Mouse (Mus musculus): ENCODE results near the gene Nfrkb. TPM values are rescaled to one million over a fixed set of nuclear protein-coding genes. Genes with fewer than 3 reads are reported as not detected.
A peak's percentile ranks its signal among the peaks of the same experiment; 100 is the strongest.

The Nfrkb gene
- polyA plus RNA-seq, 1 experiment from 2014 or later, result 30.7 TPM

GRCm38 (mm10) chr9:31384786-31385499, 1.0 kb upstream of the Nfrkb start:
- Histone ChIP-seq H3K4me3 (replicated peaks) (0 out of 2 replicates have a peak overlapping the region, but pooled peaks have one; percentile 90), H3K27me3 (no peaks in the 10 kb centered on the region), H3K27ac (no peak overlapping the region), H3K4me1 (peaks cover 15% of the 10 kb centered on the region), H3K4me2 (peak overlapping the region; percentile 80; the same call in 1 of the 2 replicates), H3K9ac (no peak overlapping the region), H3K36me3 (replicated peaks) (peaks cover 9% of the 10 kb centered on the region), H3K9me3 (no peaks in the 10 kb centered on the region)
- no peak for ATAC-seq (ENCODE audit: low FRiP score)
- 84% methylated on average over 17 of the region's 17 CpGs for WGBS

GRCm38 (mm10) chr9:31385500-31385869, 507 bp upstream of the Nfrkb start:
- no peaks in the 10 kb centered on the region for H3K27me3 ChIP-seq
- peak; percentile 37; the same call in 1 of the 2 replicates for ATAC-seq (ENCODE audit: low FRiP score)

GRCm38 (mm10) chr9:31386368-31387180, 582 bp downstream of the Nfrkb start:
- Histone ChIP-seq H3K4me2 (peak overlapping the region; percentile 80), H3K4me1 (peaks cover 15% of the 10 kb centered on the region), H3K27ac (peak overlapping the region; percentile 62), H3K36me3 (replicated peaks) (peaks cover 21% of the 10 kb centered on the region), H3K4me3 (replicated peaks) (peak overlapping the region; percentile 90), H3K27me3 (no peaks in the 10 kb centered on the region), H3K9ac (peak overlapping the region; percentile 92), H3K9me3 (no peaks in the 10 kb centered on the region)
- WGBS, result 11% methylated on average over 42 of the region's 44 CpGs
- ATAC-seq (ENCODE audit: low FRiP score), result peak; percentile 82

More at GRCm38 (mm10) chr9:31385500-31385869, 507 bp upstream of the Nfrkb start:
- peak overlapping the region; percentile 92; the same call in 1 of the 2 replicates for H3K9ac ChIP-seq
- peak overlapping the region; percentile 90 for H3K4me3 ChIP-seq (replicated peaks)
- no peaks in the 10 kb centered on the region for H3K9me3 ChIP-seq
- H3K4me2 ChIP-seq, result peak overlapping the region; percentile 80
- no peak overlapping the region for H3K27ac ChIP-seq
- peaks cover 15% of the 10 kb centered on the region for H3K4me1 ChIP-seq
- peaks cover 10% of the 10 kb centered on the region for H3K36me3 ChIP-seq (replicated peaks)
- 28% methylated on average over 4 of the region's 4 CpGs for WGBS

GRCm38 (mm10) chr9:31387206-31387605, 1.2 kb downstream of the Nfrkb start:
- Histone ChIP-seq H3K4me2 (peak overlapping the region; percentile 80), H3K27me3 (no peaks in the 10 kb centered on the region), H3K27ac (no peak overlapping the region), H3K36me3 (replicated peaks) (peaks cover 27% of the 10 kb centered on the region), H3K9ac (peak overlapping the region; percentile 92; the same call in 1 of the 2 replicates), H3K4me1 (peaks cover 15% of the 10 kb centered on the region), H3K4me3 (replicated peaks) (peak overlapping the region; percentile 90; the same call in 1 of the 2 replicates), H3K9me3 (no peaks in the 10 kb centered on the region)
- 92% methylated on average over 5 of the region's 5 CpGs for WGBS
- ATAC-seq (ENCODE audit: low FRiP score), result no peak

GRCm38 (mm10) chr9:31400441-31400840, 14.4 kb downstream of the Nfrkb start:
- 61% methylated on average over 4 of the region's 4 CpGs for WGBS
- no peak overlapping the region for H3K4me2 ChIP-seq
- no peaks in the 10 kb centered on the region for H3K9me3 ChIP-seq
- H3K27me3 ChIP-seq, result no peaks in the 10 kb centered on the region
- no peak overlapping the region for H3K27ac ChIP-seq
- H3K9ac ChIP-seq, result no peak overlapping the region
- H3K36me3 ChIP-seq (replicated peaks), result peaks cover 98% of the 10 kb centered on the region
- no peak for ATAC-seq (ENCODE audit: low FRiP score)
- H3K4me1 ChIP-seq, result no peaks in the 10 kb centered on the region
- no peak overlapping the region for H3K4me3 ChIP-seq (replicated peaks)

GRCm38 (mm10) chr9:31404311-31404710, 18.3 kb downstream of the Nfrkb start:
- no peaks in the 10 kb centered on the region for H3K27me3 ChIP-seq
- no peaks in the 10 kb centered on the region for H3K4me1 ChIP-seq
- no peak for ATAC-seq (ENCODE audit: low FRiP score)
- peaks cover 90% of the 10 kb centered on the region for H3K36me3 ChIP-seq (replicated peaks)
- H3K27ac ChIP-seq, result no peak overlapping the region
- no peak overlapping the region for H3K4me3 ChIP-seq (replicated peaks)
- 93% methylated on average over 2 of the region's 2 CpGs for WGBS
- H3K9me3 ChIP-seq, result no peaks in the 10 kb centered on the region
- no peak overlapping the region for H3K9ac ChIP-seq
- H3K4me2 ChIP-seq, result no peak overlapping the region

GRCm38 (mm10) chr9:31405217-31405616, 19.2 kb downstream of the Nfrkb start:
- WGBS, result 64% methylated on average over 6 of the region's 6 CpGs
- no peak overlapping the region for H3K4me2 ChIP-seq
- H3K27ac ChIP-seq, result no peak overlapping the region
- no peaks in the 10 kb centered on the region for H3K27me3 ChIP-seq
- H3K4me1 ChIP-seq, result no peaks in the 10 kb centered on the region
- H3K36me3 ChIP-seq (replicated peaks), result peaks cover 90% of the 10 kb centered on the region
- no peak for ATAC-seq (ENCODE audit: low FRiP score)
- H3K4me3 ChIP-seq (replicated peaks), result no peak overlapping the region
- no peak overlapping the region for H3K9ac ChIP-seq
- H3K9me3 ChIP-seq, result no peaks in the 10 kb centered on the region

- Histone ChIP-seq H3K4me2 (no peak overlapping the region), H3K27ac (no peak overlapping the region), H3K4me3 (replicated peaks) (no peak overlapping the region), H3K36me3 (replicated peaks) (peaks cover 91% of the 10 kb centered on the region), H3K4me1 (no peaks in the 10 kb centered on the region), H3K9me3 (no peaks in the 10 kb centered on the region), H3K9ac (no peak overlapping the region), H3K27me3 (no peaks in the 10 kb centered on the region)
- ATAC-seq (ENCODE audit: low FRiP score), result no peak
- WGBS, result 97% methylated on average over 4 of the region's 4 CpGs
Observed at GRCm38 (mm10) chr9:31412165-31412564, 26.2 kb downstream of the Nfrkb start.

GRCm38 (mm10) chr9:31418821-31419220, 32.8 kb downstream of the Nfrkb start:
- 90% methylated on average over 1 of the region's 1 CpGs for WGBS
- Histone ChIP-seq H3K9ac (no peak overlapping the region), H3K4me3 (replicated peaks) (no peak overlapping the region), H3K27ac (no peak overlapping the region), H3K36me3 (replicated peaks) (peaks cover 89% of the 10 kb centered on the region), H3K9me3 (no peaks in the 10 kb centered on the region), H3K4me1 (no peaks in the 10 kb centered on the region), H3K4me2 (no peak overlapping the region), H3K27me3 (no peaks in the 10 kb centered on the region)
- no peak for ATAC-seq (ENCODE audit: low FRiP score)

- Histone ChIP-seq H3K9ac (no peak overlapping the region), H3K9me3 (no peaks in the 10 kb centered on the region), H3K4me3 (replicated peaks) (no peak overlapping the region), H3K36me3 (replicated peaks) (peaks cover 63% of the 10 kb centered on the region), H3K4me1 (no peaks in the 10 kb centered on the region), H3K27ac (no peak overlapping the region), H3K27me3 (no peaks in the 10 kb centered on the region), H3K4me2 (no peak overlapping the region)
- no peak for ATAC-seq (ENCODE audit: low FRiP score)
- 92% methylated on average over 5 of the region's 5 CpGs for whole genome bisulfite sequencing
Observed at GRCm38 (mm10) chr9:31422143-31422542, 36.2 kb downstream of the Nfrkb start.

- 87% methylated on average over 7 of the region's 7 CpGs for WGBS
- Histone ChIP-seq H3K27ac (no peak overlapping the region), H3K9ac (no peak overlapping the region), H3K4me2 (no peak overlapping the region), H3K4me1 (no peaks in the 10 kb centered on the region), H3K4me3 (replicated peaks) (no peak overlapping the region), H3K9me3 (no peaks in the 10 kb centered on the region), H3K36me3 (replicated peaks) (peaks cover 2% of the 10 kb centered on the region; the same call in 1 of the 2 replicates), H3K27me3 (no peaks in the 10 kb centered on the region)
- ATAC-seq (ENCODE audit: low FRiP score), result no peak
Observed at GRCm38 (mm10) chr9:31428971-31429370, 43.0 kb downstream of the Nfrkb start.

- ATAC-seq (ENCODE audit: low FRiP score), result no peak
- no peaks in the 10 kb centered on the region for H3K9me3 ChIP-seq
Observed at GRCm38 (mm10) chr9:31430011-31430410, 44.0 kb downstream of the Nfrkb start.

More at GRCm38 (mm10) chr9:31430011-31430410, 44.0 kb downstream of the Nfrkb start:
- H3K27me3 ChIP-seq, result no peaks in the 10 kb centered on the region
- no peak overlapping the region for H3K27ac ChIP-seq
- no peaks in the 10 kb centered on the region for H3K4me1 ChIP-seq
- H3K4me3 ChIP-seq (replicated peaks), result no peak overlapping the region
- H3K4me2 ChIP-seq, result no peak overlapping the region
- no peaks in the 10 kb centered on the region for H3K36me3 ChIP-seq (replicated peaks)
- 74% methylated on average over 9 of the region's 9 CpGs for WGBS
- H3K9ac ChIP-seq, result no peak overlapping the region
